Mouse (Mus musculus): ENCODE measurements around the gene Pcdh15. TPM values are rescaled to one million over a fixed set of nuclear protein-coding genes. Genes with fewer than 3 reads are reported as not detected.

Pcdh15 gene
- polyA plus RNA-seq, 1 experiment = 0.16 TPM

DNA sequence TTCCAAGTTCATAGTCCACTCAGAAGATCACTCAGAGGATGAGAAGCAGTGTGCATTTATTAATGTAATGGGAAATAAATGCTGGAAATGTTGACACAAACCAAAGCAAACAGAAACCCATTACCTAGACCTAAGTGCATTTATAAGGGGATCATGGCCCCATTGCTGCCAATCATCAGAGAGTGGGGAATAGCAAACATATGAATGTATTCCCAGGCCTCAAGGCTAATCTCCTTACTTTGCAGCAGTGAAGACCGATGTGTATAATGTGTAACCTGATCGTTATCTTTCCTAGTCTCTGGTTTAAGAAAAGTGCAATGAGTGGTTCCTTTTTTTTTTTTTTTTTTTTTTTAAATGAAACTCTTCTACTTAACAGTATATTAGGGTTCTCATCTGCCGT lies 745.9 kb downstream of the Pcdh15 start:
- no peak for TF ChIP-seq CTCF (conservative IDR thresholded peaks at IDR 0.05; ENCODE audit: insufficient read depth, insufficient read length, low read depth, low read length)
- TF ChIP-seq POLR2A (IDR thresholded peaks at IDR 0.05; ENCODE audit: low read depth, low read length) = no peak
- no peak for DNase-seq
- no peaks in the 10 kb centered on the region for H3K4me1 ChIP-seq (ENCODE audit: control insufficient read depth, insufficient read depth, low read length)
- no peak overlapping the region for H3K27ac ChIP-seq (ENCODE audit: insufficient read depth, low read depth, low read length)
- no peak overlapping the region for H3K4me3 ChIP-seq (ENCODE audit: insufficient read depth, low read depth, low read length)
- no peaks in the 10 kb centered on the region for H3K27me3 ChIP-seq (replicated peaks; ENCODE audit: control insufficient read depth, insufficient read depth, low read length)
- no peaks in the 10 kb centered on the region for H3K36me3 ChIP-seq (ENCODE audit: control insufficient read depth, insufficient read depth, low read length)
- 81% methylated on average over 3 of the region's 3 CpGs for WGBS

DNA sequence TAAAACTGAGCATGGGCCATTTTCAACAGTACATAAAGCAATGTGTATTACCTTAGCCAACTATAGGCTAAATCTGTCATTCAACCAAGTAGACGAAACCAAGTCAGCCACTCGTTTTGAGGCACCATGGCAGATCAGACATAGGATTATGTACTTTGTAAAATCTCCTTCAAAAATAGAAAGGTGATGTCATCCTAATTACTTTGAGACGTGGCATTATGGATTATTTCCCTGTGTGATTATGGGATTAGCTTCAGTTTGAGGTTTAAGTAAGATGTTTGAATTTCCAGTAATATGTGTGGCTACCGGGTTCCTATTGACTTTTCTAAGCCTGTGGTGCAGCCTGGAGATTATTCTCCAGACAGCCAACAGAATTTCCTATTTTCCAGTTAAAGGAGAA lies 763.0 kb downstream of the Pcdh15 start:
- TF ChIP-seq CTCF (conservative IDR thresholded peaks at IDR 0.05; ENCODE audit: insufficient read depth, insufficient read length, low read depth, low read length) (no peak), POLR2A (IDR thresholded peaks at IDR 0.05; ENCODE audit: low read depth, low read length) (no peak)
- 75% methylated on average over 4 of the region's 4 CpGs for WGBS
- H3K36me3 ChIP-seq (ENCODE audit: control insufficient read depth, insufficient read depth, low read length) = no peaks in the 10 kb centered on the region
- no peaks in the 10 kb centered on the region for H3K27me3 ChIP-seq (replicated peaks; ENCODE audit: control insufficient read depth, insufficient read depth, low read length)
- no peak overlapping the region for H3K27ac ChIP-seq (ENCODE audit: insufficient read depth, low read depth, low read length)
- DNase-seq = no peak
- no peaks in the 10 kb centered on the region for H3K4me1 ChIP-seq (ENCODE audit: control insufficient read depth, insufficient read depth, low read length)
- no peak overlapping the region for H3K4me3 ChIP-seq (ENCODE audit: insufficient read depth, low read depth, low read length)

DNA sequence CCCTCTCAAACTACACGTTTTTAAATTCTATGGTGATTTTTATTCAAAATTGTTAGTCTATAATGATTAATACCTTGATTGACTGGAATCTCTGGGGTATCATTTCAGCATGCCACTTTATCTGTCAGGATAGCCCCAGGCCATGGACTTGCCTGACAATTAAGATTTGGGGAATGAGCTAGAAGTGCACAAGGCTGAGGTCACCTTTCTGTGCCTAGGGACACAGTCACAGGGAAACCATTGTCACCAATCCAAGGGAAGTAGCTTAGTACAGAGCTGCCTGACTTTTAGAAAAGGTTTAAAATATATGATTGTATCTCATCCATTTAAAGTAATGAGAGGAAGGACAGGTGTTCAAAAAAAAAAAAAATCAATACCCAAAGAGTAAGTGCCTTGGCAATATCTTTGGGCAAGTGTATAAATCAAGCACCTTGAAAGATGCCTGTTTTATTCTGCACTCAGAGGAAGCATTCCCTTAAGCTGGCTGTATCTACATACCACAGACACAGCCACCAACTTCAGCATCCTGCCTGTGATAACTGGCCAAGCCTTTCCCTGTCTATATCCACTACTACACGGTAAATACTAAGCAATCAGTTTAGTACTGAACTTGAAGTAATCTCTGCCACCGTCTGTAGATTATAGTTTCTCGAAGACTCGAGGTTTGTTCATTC lies 779.0 kb downstream of the Pcdh15 start:
- H3K4me3 ChIP-seq (ENCODE audit: insufficient read depth, low read depth, low read length) = no peak overlapping the region
- WGBS = 26% methylated on average over 5 of the region's 5 CpGs
- H3K27me3 ChIP-seq (replicated peaks; ENCODE audit: control insufficient read depth, insufficient read depth, low read length) = no peaks in the 10 kb centered on the region

DNA sequence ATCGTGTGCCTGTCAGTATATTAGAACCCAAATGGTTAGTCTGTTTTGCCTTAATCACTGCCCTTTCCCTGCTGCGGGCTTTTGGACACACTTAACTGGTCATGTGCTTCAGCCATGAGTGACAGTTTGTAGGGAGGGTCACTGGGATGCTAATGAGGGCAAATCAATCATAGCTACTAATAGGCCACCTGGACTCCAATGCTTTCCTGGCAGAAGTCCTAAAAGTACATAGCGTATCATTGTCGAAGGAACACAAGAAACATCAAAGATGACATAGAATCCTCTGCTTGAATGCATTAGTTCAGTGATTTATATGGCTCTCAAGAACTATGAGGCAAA lies 779.6 kb downstream of the Pcdh15 start:
- DNase-seq = no peak
- no peaks in the 10 kb centered on the region for H3K36me3 ChIP-seq (ENCODE audit: control insufficient read depth, insufficient read depth, low read length)
- WGBS = 20% methylated on average over 4 of the region's 4 CpGs
- H3K27me3 ChIP-seq (replicated peaks; ENCODE audit: control insufficient read depth, insufficient read depth, low read length) = no peaks in the 10 kb centered on the region
- no peak overlapping the region for H3K4me3 ChIP-seq (ENCODE audit: insufficient read depth, low read depth, low read length)
- no peak overlapping the region for H3K27ac ChIP-seq (ENCODE audit: insufficient read depth, low read depth, low read length)
- TF ChIP-seq CTCF (conservative IDR thresholded peaks at IDR 0.05; ENCODE audit: insufficient read depth, insufficient read length, low read depth, low read length) = no peak
- no peaks in the 10 kb centered on the region for H3K4me1 ChIP-seq (ENCODE audit: control insufficient read depth, insufficient read depth, low read length)

More for the DNA sequence above, 779.0 kb downstream of the Pcdh15 start:
- DNase-seq = no peak
- no peak overlapping the region for H3K27ac ChIP-seq (ENCODE audit: insufficient read depth, low read depth, low read length)
- TF ChIP-seq POLR2A (IDR thresholded peaks at IDR 0.05; ENCODE audit: low read depth, low read length) = no peak
- no peak for TF ChIP-seq CTCF (conservative IDR thresholded peaks at IDR 0.05; ENCODE audit: insufficient read depth, insufficient read length, low read depth, low read length)
- H3K4me1 ChIP-seq (ENCODE audit: control insufficient read depth, insufficient read depth, low read length) = no peaks in the 10 kb centered on the region
- no peaks in the 10 kb centered on the region for H3K36me3 ChIP-seq (ENCODE audit: control insufficient read depth, insufficient read depth, low read length)

- Histone ChIP-seq H3K36me3 (ENCODE audit: control insufficient read depth, insufficient read depth, low read length) (no peaks in the 10 kb centered on the region), H3K4me3 (ENCODE audit: insufficient read depth, low read depth, low read length) (no peak overlapping the region), H3K4me1 (ENCODE audit: control insufficient read depth, insufficient read depth, low read length) (no peaks in the 10 kb centered on the region), H3K27ac (ENCODE audit: insufficient read depth, low read depth, low read length) (no peak overlapping the region), H3K27me3 (replicated peaks; ENCODE audit: control insufficient read depth, insufficient read depth, low read length) (no peaks in the 10 kb centered on the region)
- TF ChIP-seq POLR2A (IDR thresholded peaks at IDR 0.05; ENCODE audit: low read depth, low read length) (no peak), CTCF (conservative IDR thresholded peaks at IDR 0.05; ENCODE audit: insufficient read depth, insufficient read length, low read depth, low read length) (no peak)
- no peak for DNase-seq
- 56% methylated on average over 4 of the region's 4 CpGs for WGBS
Measured at GRCm38 (mm10) chr10:73887771-73888170, 788.6 kb downstream of the Pcdh15 start.

DNA sequence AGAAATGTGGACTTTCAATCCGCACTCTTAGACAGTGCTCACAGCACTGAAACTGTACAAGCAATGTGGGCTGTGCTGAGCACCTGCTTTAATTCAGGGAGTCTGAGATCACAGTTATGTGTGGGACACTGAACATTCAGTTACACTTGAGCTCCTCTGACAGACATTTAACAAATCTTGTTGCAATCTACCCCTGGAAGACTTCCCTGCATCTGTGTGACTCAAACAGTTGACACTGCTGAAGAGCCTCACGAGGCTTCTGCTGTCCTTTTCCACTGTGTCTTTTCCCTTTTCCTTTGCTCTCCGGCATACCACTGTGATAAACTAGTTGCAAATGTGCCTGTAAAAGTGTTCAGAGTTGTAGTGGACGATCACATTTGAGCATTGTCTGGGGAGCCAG lies 793.1 kb downstream of the Pcdh15 start:
- Histone ChIP-seq H3K36me3 (ENCODE audit: control insufficient read depth, insufficient read depth, low read length) (no peaks in the 10 kb centered on the region), H3K27me3 (replicated peaks; ENCODE audit: control insufficient read depth, insufficient read depth, low read length) (no peaks in the 10 kb centered on the region), H3K27ac (ENCODE audit: insufficient read depth, low read depth, low read length) (no peak overlapping the region), H3K4me1 (ENCODE audit: control insufficient read depth, insufficient read depth, low read length) (no peaks in the 10 kb centered on the region), H3K4me3 (ENCODE audit: insufficient read depth, low read depth, low read length) (no peak overlapping the region)
- WGBS = 45% methylated on average over 4 of the region's 4 CpGs
- TF ChIP-seq POLR2A (IDR thresholded peaks at IDR 0.05; ENCODE audit: low read depth, low read length) = no peak
- TF ChIP-seq CTCF (conservative IDR thresholded peaks at IDR 0.05; ENCODE audit: insufficient read depth, insufficient read length, low read depth, low read length) = no peak
- no peak for DNase-seq

- Histone ChIP-seq H3K4me3 (ENCODE audit: insufficient read depth, low read depth, low read length) (no peak overlapping the region), H3K4me1 (ENCODE audit: control insufficient read depth, insufficient read depth, low read length) (no peaks in the 10 kb centered on the region), H3K27me3 (replicated peaks; ENCODE audit: control insufficient read depth, insufficient read depth, low read length) (no peaks in the 10 kb centered on the region), H3K36me3 (ENCODE audit: control insufficient read depth, insufficient read depth, low read length) (no peaks in the 10 kb centered on the region), H3K27ac (ENCODE audit: insufficient read depth, low read depth, low read length) (no peak overlapping the region)
- TF ChIP-seq CTCF (conservative IDR thresholded peaks at IDR 0.05; ENCODE audit: insufficient read depth, insufficient read length, low read depth, low read length) (no peak), POLR2A (IDR thresholded peaks at IDR 0.05; ENCODE audit: low read depth, low read length) (no peak)
- DNase-seq = no peak
Measured at GRCm38 (mm10) chr10:73896086-73896607, 797.0 kb downstream of the Pcdh15 start.
